Mouse (Mus musculus): Measurements from ENCODE around the gene Ly6g6e.

Ly6g6e gene

DNA sequence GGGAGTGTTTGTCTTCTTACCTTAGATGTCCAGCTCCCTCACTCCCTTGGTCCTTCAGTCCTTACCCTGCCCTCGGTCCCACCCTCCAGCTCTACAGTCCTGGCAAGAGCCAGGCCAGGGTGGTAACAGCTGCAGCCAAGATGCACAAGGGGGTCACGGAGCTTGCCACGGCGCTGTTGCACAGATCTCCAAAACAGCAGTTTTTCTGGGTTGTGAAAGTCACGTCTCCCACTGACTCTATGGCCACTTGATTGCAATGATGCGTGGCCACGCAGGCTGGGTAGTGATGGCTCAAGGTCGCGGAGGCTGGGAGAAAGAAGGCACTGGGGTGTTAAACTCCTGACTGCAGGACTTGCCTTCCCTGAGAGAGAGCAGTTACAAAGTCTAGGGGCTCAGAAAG, 5.2 kb upstream of the Ly6g6e start:
- DNase-seq (ENCODE audit: low read depth, low spot score): no peak

DNA sequence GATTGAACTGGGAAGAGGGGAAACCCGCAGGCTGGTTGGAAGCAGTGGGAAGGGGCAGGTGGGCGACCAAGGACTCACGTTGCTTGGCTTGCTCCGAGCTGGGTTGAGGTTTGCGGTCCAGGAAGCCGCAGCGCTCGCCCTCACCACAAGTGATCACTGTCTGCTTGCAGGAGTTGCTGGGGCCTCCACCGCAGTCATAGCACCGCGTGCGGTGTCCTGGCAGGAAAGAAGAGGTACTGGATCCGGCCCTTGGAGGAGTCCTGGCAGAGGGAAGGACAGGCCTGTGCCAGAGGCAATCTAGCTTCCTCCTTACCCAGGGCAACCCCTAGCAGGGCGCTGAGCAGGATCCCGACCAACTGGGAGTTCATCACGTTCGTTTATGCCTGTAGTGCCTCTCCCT, 2.6 kb upstream of the Ly6g6e start:
- no peak for DNase-seq (ENCODE audit: low read depth, low spot score)

DNA sequence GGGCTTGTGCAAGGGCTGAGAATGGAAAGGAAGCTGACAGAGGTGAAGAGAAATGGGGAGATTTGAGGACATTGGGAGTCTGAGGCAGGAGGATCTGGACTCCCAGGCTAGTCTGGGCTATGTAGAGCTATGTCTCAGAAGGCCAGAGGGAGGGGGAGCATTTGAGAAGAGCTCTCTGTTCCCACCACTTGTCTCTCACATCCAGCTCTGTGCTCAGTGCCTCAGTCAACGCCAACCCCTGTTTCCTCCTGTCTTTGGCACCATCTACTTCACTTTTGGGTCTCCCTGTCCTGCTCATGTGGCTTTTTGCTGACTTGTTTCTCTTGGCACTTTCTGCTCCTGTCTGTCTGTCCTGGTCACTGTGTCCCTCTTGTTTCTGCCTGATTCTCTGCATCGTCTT, 583 bp downstream of the Ly6g6e start:
- no peak for DNase-seq (ENCODE audit: low read depth, low spot score)

DNA sequence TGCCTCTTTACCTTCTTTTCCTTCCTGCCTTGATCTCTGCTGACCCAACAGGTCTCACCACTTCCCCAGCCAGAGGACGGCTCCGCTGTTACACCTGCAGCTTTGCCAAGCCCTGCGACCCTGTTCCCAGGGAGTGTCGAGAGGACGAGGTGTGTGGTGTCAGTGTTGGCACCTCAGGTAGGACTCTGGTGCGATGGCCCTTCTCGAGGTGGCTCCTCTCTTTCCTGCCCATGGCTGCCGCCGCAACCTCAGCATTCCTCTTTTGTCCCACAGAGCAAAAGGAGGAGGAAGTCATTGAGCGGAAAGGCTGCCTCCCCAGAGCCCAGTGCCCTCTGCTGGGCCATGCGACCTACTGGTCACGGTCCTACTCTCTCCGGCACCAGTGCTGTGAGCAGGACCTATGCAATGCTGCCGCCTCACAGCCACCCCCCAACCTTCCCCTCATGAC, 1.1 kb downstream of the Ly6g6e start, which contains the start of gene Ly6g6d:
TSS of gene Ly6g6d (minus strand) at position 280 of the 448 bp plus-strand sequence.
- DNase-seq (ENCODE audit: low read depth, low spot score): no peak

DNA sequence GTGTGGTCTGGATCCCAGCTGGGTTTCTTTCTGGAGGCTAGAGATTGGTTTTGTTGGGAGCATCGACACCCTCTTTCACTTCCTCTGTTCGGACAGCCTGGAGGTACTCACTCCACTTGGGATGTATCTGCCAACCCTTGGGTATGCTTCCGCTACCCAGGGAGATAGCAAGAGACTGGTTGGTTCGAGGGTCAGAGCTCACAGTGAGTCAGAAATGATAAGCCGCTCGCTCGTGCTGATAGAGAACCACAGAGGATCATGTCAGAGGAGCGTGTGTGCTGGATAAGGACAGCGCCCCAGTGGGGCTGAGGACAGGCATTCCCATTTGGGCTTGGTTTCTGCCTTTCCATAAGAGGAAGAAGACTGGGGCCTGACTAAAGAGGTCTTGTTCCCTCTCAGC, 3.1 kb downstream of the Ly6g6e start:
- DNase-seq (ENCODE audit: low read depth, low spot score): no peak

DNA sequence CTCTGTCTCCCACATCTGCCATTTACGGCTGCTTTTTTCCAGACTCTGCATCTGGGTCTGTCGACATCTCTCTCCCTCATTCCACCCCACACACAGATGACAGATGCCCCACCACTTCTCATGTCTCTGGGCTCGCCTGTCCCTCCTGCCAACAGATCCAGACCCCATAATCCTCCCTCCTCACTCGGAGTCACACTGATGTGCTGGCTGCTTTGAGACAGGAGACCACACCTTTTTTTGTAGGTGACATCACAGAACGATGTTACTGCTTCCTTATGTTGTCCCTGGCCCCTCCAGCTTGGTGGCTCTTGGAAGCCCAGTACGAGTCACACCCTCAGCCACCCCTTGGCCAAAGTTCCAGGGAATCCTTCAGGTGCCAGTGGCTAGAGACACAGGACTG, 3.5 kb downstream of the Ly6g6e start:
- no peak for DNase-seq (ENCODE audit: low read depth, low spot score)

DNA sequence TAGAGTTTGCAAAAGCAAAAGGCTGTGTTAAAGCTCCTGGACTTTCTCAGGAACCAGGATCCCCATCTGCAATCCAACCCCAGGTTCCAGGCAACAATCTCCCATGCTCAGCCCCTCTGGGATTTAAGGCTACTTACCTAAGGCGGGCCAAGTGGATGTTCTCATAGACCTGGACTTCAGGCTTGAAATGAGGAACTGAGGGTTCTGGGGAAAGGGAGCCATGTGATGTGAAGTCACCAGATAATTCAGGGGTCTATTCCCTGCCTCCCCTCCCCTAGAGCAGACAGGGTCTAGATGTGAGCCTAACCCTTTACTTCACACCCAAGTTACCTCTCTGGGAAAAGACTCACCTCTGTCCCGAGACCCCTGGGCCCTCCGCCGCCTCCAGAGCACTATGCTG, 4.0 kb downstream of the Ly6g6e start:
- no peak for DNase-seq (ENCODE audit: low read depth, low spot score)

DNA sequence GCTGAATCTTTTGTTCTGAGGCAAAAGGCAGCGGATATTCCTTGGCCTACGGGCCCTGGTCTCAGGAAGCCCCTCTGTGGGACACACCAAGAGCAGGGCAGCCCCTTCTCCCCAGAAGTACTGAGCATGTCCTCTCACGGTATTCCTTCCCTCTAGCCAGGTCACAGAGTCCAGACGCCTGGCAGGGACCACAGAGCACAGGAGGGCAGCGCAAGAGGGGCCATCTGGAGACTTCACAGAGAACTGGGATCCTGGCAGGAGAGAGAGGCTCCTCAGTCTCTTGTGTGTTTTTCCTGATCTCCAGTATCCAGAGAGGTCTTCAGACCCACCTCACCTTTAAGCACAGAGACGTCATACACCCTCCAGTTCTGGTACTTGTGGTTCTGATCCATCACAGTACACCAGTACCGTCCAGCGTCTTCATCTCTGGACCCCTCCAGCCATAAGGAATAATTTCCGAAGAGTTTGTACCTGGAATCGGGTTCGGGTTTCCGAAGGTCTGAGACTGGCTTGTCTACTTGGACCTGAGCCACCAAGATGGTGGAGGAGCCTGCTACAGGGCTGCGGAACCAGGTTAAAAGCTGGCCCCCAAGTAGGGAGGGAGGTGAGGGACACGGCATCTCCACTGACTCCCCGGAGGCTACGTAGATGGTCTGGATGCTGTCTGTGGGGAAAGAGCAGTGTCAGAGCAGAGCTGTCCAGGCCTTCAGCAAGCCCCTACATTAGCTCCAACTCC, 6.3 kb downstream of the Ly6g6e start:
- DNase-seq (ENCODE audit: low read depth, low spot score): no peak

DNA sequence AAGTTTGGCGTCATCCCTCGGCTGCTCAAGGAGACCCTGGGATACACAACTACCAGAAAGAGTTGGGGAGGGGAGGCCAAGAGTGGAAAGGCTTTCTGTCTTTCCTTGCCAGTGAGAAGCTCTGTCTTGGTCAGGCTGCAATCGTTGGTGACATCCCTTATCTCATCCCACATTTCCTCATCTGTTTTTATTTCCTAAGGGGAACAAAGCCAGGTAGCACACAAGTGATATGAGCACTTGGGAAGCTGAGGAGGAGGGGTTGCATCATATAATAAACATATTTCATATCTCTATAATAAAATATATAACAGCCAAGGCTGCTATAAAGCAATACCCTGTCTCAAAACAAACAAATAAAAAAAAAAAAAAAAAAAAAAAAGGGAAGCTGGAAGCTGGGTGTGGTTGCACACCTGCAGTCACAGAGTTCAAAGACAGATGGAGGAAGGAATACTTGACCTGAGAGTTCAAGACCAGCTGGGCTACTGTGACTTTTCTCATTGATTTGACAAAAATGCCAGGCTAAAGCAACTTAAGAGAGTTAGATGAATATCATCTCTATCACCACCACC, 7.3 kb downstream of the Ly6g6e start:
- DNase-seq (ENCODE audit: low read depth, low spot score): no peak

DNA sequence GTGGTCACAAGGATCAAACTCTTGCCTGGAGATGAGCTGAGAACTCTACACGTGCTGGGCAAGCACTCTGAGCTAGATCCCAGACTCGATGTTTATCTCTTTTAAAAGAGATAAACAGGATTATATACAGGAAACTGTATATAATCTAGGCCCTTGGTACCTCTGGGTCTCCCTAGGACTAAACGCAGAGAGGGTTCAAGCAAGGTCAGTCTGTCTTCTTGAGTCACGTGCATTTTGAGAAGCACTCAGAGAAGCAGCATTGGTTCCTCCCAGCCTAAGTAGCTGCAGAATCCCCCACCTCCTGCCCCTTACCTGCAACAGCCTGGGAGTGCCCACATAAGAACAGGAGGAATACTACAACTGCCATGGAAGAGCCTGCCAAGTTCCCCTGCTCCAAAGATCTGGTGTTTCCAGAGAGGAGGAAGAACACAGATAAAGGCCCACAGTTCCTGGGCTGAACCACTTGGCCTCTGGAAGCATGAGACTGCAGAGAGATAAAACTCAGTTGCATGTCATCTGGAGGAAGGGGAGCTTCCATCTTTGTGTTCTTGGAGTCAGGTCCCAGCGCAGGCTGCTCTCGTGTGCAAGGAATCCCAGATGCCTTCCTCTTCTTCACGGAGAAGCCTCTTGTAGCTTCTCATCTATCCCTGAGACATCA, 8.6 kb downstream of the Ly6g6e start, which contains the start of gene Ly6g6f:
TSS of gene Ly6g6f (minus strand) at position 403 of the 658 bp plus-strand sequence.
- no peak for DNase-seq (ENCODE audit: low read depth, low spot score)

DNA sequence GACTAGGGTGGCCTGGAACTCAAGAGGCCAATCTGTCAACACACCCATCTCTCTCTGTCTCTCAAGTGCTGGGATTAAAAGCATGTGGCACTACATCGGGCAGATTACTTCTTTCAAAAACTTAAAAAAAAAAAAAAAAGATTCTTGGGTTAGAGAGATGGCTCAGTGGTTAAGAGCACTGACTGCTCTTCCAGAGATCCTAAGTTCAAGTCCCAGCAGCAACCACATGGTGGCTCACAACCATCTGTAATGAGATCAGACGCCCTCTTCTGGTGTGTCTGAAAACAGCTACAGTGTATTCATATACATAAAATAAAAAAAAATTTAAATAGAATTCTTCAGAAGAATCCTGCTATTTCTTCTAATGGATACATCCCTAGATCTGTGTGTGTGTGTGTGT, 11.4 kb downstream of the Ly6g6e start:
- no peak for DNase-seq (ENCODE audit: low read depth, low spot score)

DNA sequence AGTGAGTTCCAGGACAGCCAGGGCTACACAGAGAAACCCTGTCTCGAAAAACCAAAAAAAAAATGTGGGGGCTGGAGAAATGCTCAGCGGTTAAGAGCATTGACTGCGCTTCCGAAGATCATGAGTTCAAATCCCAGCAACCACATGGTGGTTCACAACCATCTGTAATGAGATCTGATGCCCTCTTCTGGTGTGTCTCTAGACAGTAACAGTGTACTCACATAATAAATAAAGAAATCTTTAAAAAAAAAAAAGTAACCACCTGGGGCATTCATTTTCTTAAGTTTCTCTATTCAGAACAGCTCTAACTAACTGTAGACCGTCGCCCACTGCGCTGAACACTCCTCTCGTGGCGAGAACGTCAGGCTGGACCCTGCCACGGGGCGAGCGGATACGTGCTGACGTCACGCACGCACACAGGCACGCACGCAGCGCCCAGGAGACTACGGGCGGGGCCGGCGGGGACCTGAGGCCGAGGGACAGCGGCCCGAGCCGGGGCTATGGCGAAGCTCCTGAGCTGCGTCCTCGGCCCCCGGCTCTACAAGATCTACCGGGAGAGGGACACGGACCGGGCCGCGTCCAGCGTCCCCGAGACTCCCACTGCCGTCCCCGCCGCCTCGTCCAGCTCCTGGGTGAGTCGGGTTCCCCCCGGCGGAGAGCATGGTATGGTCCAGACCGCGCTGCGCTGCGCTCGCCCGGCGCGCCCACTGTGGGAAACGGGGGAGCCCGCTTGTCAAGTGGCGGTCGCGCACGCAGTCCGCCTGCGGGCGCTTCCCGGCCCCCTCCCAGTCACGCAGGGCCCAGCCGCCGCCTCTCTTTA, 12.3 kb downstream of the Ly6g6e start, which contains the start of gene Abhd16a:
TSS of gene Abhd16a (plus strand) at position 439 of the 820 bp plus-strand sequence.
- peak; percentile 94 for DNase-seq (ENCODE audit: low read depth, low spot score)

DNA sequence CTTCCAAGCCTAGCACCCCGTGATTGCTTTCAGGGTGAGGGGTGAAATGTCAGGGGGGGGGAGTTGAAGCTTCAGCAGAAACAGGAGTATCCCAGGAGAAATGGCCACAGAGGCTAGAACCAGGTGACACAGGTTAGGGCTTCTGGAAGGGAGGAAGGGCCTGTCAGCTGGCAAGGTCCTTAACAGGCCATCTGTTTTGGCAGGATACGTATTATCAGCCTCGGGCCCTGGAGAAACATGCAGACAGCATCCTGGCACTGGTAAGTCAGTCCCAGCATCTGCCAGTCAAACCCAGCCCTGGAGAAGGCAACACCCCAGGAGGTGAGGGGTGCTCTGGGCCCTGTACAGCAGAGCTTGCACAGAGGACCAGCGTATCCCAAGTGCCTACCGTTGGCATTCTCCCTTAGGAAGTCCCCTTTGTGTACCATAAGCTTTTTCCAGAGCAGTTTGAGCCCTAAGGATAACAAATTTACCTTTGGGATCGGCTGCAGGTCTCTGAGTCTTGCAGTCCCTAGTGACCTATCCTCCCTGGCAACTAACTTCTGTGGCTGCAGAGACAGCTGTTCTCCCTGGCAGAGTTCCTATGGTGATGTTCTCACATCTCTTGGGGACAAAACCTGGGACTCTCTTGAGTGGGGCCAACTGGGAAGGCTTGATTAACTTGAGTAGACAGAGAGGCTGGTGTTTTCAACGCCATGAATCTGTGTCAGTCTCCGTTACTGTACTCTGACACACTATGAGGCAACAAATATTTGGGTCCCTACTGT, 13.6 kb downstream of the Ly6g6e start:
- no peak for DNase-seq (ENCODE audit: low read depth, low spot score)

DNA sequence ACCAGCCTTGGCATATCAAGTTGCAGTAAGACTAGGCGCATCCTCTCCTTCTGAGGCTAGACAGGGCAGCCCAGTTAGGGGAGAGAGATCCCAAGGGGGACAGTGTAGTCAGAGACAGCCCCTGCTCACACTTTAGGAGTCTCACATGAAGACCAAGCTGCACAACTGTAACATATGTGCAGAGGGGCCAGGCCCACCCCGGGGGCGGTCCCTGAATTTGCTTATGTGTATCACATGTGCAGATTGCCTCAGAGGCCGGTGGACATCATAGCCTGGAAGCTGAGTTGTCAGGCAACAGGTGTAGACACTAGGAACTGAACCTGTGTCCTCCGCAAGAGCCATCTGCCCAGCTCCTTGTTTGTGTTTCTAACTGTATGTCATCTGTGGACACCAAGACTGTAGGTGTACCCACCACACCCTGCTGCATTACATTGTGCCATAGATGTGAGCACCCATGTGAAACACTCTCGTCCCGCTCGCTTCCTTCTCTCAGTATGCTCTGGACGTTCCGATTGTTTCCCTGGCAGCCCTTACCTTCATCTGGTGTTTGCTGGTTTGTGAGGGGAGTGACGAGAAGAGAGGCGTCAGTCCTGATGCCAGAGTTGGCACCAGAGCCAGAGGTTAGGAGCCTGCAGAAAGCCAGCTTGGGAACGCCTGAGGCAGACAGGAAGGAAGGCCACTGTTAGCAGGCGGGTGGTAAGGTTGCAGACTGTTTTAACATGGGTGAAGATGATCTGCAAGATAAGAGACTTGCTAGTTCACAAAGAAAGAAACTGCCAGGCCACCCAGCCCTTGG, 15.9 kb downstream of the Ly6g6e start:
- DNase-seq (ENCODE audit: low read depth, low spot score): no peak

DNA sequence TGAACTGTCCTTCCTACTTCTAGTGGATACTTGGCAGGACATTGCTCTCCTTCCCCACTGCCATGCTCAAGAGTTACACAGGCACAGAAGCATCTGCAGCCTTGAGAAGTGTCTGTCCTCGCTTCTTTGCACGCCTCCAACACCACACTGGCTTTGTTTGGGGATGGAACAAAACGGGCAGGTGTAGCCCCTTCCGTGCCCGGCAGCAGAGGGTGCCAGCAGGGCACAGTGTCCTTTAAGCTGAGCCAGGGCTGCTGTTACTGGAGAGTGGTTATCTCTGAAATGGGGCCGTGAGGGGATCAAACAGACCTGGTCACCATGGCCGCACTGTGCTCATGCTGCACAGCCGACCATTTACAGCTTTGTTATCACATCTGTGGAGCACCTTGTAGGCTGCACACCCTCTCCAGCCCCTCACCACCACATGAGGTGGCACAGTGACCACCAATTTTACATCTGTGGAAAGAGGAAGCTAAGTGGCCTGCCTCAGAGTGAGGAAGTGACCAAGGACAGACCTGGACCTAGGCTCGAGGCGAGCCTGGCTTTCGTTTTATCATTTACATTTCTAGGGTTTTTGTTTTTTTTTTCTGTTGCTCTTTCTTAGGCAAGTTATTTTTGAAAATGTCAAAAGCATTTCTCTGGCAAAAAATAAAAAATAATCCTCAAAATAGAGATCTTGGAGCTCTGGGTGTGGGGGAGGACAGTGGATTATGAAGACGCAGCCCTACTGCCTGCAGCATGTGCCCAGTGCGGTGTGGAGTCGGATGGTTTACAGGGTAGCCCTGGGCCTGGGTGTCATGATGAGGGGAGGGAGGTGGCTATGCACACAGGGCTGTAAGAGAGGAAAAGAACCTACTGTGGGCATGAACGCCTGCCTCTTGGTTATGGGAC, 18.0 kb downstream of the Ly6g6e start:
- no peak for DNase-seq (ENCODE audit: low read depth, low spot score)

DNA sequence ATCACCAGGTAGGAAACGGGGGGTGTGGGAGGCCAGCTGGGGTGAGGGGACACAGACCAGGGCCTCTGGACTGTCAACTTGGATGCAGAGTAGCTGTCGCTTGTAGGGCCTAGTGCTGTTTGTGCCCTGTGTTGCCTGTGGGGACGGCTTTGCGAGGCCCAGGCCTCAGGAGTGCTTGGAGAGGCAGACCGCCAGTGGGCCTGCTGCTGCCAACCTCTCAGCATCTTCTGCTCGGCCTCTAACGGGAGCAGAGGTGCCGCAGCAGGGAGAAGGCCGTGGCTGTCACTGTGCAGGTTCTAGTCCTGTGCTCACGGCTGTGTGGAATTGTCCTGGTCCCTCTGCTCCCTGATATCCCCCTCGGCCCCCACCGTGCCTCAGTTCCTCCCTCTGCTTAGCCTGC, 19.9 kb downstream of the Ly6g6e start:
- no peak for DNase-seq (ENCODE audit: low read depth, low spot score)

DNA sequence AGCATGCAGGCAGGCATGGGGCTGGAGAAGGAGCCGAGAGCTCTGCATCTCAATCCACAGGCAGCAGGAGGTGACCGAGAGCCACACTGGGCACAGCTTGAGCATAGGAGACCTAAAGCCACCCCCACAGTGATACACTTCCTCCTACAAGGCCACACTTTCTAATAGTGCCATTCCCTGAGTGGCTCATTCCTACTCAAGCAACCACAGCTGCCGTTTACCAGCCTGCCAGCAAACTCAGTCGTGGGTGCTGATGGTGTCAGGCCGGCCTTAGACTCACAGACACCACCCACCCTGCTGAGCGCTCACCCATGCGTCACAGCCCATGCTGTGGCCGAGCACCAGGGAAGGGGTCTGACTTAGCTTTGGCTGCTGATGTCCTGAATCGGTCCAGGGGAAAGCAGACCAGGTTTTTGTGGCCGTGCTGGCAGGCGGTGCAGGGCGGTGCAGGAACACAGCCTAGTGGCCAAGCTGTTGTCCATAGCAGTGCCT, 20.5 kb downstream of the Ly6g6e start:
- DNase-seq (ENCODE audit: low read depth, low spot score): no peak

DNA sequence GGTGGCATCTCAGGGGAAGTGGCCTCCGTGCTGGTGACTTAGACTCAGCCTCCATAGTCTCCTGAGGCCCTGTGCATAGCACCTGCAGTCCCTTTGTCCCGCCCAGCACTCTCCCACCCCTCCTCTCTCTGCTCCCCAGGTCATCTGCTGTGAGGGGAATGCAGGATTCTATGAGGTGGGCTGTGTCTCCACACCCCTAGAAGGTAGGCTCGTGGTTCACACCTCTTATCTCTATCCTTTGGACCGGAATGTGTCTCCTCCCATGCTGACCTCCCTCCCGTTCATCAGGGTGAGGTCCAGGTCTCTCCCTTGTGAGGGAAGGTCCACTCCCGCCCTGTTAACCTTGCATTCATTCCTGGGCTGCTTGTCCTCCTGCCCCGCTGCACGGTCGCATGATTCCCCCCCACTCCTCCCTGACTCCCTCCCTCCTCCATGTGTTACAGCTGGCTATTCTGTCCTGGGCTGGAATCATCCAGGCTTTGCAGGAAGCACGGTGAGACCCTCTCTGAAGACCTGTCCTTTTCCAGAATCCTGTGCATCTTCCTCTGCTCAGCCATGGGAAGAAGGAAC, 23.6 kb downstream of the Ly6g6e start:
- no peak for DNase-seq (ENCODE audit: low read depth, low spot score)

DNA sequence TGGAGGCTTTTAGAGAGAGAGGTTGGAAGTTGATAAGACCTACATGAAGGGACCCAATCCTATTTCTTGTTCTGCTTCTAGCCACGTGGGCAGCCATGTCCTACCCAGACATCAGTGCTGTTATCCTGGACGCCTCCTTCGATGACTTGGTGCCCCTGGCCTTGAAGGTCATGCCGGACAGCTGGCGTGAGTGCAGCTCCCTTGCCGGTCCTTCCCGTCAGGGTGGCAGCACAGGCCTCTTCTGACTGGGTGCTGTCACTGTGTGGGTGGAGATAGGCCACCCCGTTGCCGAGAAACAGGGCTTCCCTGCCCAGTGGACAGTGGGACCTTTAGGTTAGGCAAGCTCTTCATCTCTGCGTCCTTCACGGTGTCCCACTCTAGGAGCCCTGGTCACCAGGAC, 24.5 kb downstream of the Ly6g6e start:
- DNase-seq (ENCODE audit: low read depth, low spot score): no peak

Data from mesoderm, embryonic 11.5 days (tissue).